10 mouse cellular contexts compared by ENCODE assay signal in the genomic region with DNA sequence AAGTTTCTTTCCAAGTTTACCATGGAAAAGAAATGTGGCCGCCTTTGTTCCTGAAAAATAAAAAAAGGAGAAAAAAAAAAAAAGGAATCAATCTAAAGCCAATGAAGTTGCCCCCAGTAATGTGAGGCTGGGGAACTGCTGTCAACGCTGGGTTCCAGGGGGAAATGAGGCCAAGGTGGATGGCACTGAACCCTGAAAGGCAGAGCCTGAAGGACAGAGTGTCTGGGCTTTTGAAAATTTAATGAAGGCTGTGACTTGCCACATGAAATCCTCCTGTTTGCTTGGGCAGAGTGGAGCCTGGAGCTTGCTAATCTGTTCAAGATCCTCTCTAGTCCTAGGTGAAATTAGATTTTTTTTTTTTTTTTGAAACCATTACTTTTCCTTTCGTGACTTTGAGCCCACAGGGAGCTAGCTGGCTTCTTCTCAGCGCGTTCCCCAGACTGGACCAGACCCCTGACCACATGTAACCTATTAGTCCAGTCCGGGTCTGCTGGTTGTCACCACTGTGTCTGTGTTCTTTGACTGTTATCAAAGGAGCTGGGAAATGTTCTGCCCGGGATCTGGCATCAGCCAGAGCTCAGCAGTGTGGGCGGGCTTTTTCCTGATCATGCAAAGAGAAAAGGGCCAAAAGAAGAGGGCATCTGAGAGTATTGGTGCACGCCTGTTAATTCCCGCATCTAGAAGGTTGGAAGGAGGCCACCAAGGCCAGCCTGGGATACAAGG. TPM values are rescaled to one million over a fixed set of nuclear protein-coding genes. Genes with fewer than 3 reads are reported as not detected.
DNase-seq lines count a peak whose midpoint lies in the region; ATAC-seq and TF ChIP-seq lines count a peak whose summit lies in the region.
"Had no signal": no experiment of that assay in that cellular context is flagged by ENCODE, and none has a peak within 500 bp of the region (broad histone marks: within the 10 kb centered on the region; RNA-seq: fewer than 3 reads in every experiment).

No protein-coding gene starts in this region.

- 54% methylated on average over 10 of the region's 10 CpGs for WGBS in kidney, postnatal 0 days
- WGBS in limb, embryonic 12.5 days, result 24% methylated on average over 10 of the region's 10 CpGs
- WGBS in forebrain, embryonic 16.5 days, result 63% methylated on average over 10 of the region's 10 CpGs

- H3K4me1 ChIP-seq in kidney, postnatal 0 days (replicated peaks; ENCODE audit: insufficient read depth, low read length), result 0 out of 2 replicates have a peak, but pooled peaks cover 6% of the 10 kb centered on the region
- peaks cover 38% of the 10 kb centered on the region for H3K4me1 ChIP-seq in limb, embryonic 12.5 days (replicated peaks)
- H3K4me1 ChIP-seq in forebrain, embryonic 16.5 days (replicated peaks; ENCODE audit: control insufficient read depth, insufficient read depth, low read length), result no peaks in the 10 kb centered on the region

- ATAC-seq in kidney, postnatal 0 days (replicated peaks; ENCODE audit: low FRiP score, low read depth), result no peak
- ATAC-seq in limb, embryonic 12.5 days (ENCODE audit: insufficient number of reproducible peaks, insufficient read depth, low FRiP score, low TSS enrichment, low read depth), result no peak
- no peak for ATAC-seq in forebrain, embryonic 16.5 days
- ATAC-seq: inflammation-experienced regulatory T-cells, adult 6 months had no signal

- H3K36me3 ChIP-seq in kidney, postnatal 0 days (ENCODE audit: insufficient read depth, low read length), result no peaks in the 10 kb centered on the region
- no peaks in the 10 kb centered on the region for H3K36me3 ChIP-seq in limb, embryonic 12.5 days
- no peaks in the 10 kb centered on the region for H3K36me3 ChIP-seq in forebrain, embryonic 16.5 days (ENCODE audit: control insufficient read depth, insufficient read depth)
- H3K36me3 ChIP-seq: stomach, embryonic 15.5 days had no signal

- no peak for DNase-seq in kidney, postnatal 0 days (ENCODE audit: low spot score)
- no peak for DNase-seq in kidney, postnatal 36 days
- DNase-seq in embryo, embryonic 9.5 days (ENCODE audit: extremely low spot score), result peak; percentile 37
- DNase-seq in heart, adult 11 months, result peak; percentile 94
- no peak for DNase-seq in lung, adult 18-20 months
- DNase-seq: cerebellum, postnatal 25 days had no signal

- TF ChIP-seq CTCF in kidney, postnatal 0 days (IDR thresholded peaks at IDR 0.05; ENCODE audit: low read depth), result no peak

- H3K27ac ChIP-seq in kidney, postnatal 0 days, result peak overlapping the region; percentile 2; the same call in 1 of the 2 replicates
- H3K27ac ChIP-seq in limb, embryonic 12.5 days, result peak overlapping the region; percentile 66
- H3K27ac ChIP-seq in forebrain, embryonic 16.5 days (ENCODE audit: low read length), result no peak overlapping the region

- H3K27me3 ChIP-seq in kidney, postnatal 0 days (ENCODE audit: insufficient read depth, low read length), result no peaks in the 10 kb centered on the region
- H3K27me3 ChIP-seq in limb, embryonic 12.5 days, result no peaks in the 10 kb centered on the region
- no peaks in the 10 kb centered on the region for H3K27me3 ChIP-seq in forebrain, embryonic 16.5 days (replicated peaks; ENCODE audit: control insufficient read depth, insufficient read depth, low read length)
- H3K27me3 ChIP-seq: stomach, embryonic 15.5 days had no signal

- no peak overlapping the region for H3K9ac ChIP-seq in kidney, postnatal 0 days (ENCODE audit: low read depth, low read length)
- H3K9ac ChIP-seq in limb, embryonic 12.5 days (replicated peaks), result no peak overlapping the region
- no peak overlapping the region for H3K9ac ChIP-seq in forebrain, embryonic 16.5 days (replicated peaks; ENCODE audit: low read depth, low read length)
- H3K9ac ChIP-seq: stomach, embryonic 15.5 days had no signal

- no peaks in the 10 kb centered on the region for H3K9me3 ChIP-seq in kidney, postnatal 0 days (replicated peaks; ENCODE audit: low read length)
- no peaks in the 10 kb centered on the region for H3K9me3 ChIP-seq in limb, embryonic 12.5 days
- H3K9me3 ChIP-seq in forebrain, embryonic 16.5 days (ENCODE audit: control insufficient read depth, low read length), result no peaks in the 10 kb centered on the region
- H3K9me3 ChIP-seq: stomach, embryonic 15.5 days had no signal

- H3K4me2 ChIP-seq in kidney, postnatal 0 days (ENCODE audit: low read length), result no peak overlapping the region
- no peak overlapping the region for H3K4me2 ChIP-seq in limb, embryonic 12.5 days
- H3K4me2 ChIP-seq in forebrain, embryonic 16.5 days (ENCODE audit: low read length), result no peak overlapping the region
- H3K4me2 ChIP-seq: stomach, embryonic 15.5 days had no signal

- H3K4me3 ChIP-seq in kidney, postnatal 0 days (replicated peaks; ENCODE audit: low read depth, low read length), result no peak overlapping the region
- no peak overlapping the region for H3K4me3 ChIP-seq in limb, embryonic 12.5 days (replicated peaks)
- no peak overlapping the region for H3K4me3 ChIP-seq in forebrain, embryonic 16.5 days (replicated peaks; ENCODE audit: low read length)
- H3K4me3 ChIP-seq: stomach, embryonic 15.5 days had no signal

RNA-seq across cellular contexts. Expression of a gene that starts 4.6 kb away (rescaled TPM):
- polyA plus RNA-seq in kidney, postnatal 0 days (2015; fragmentation: Nextera tagmentation; extraction: Ambion mirVana), result 74.3 and 76.7 TPM in 2 replicates
- 53.2 and 55.5 TPM in 2 replicates for polyA plus RNA-seq in limb, embryonic 12.5 days (2016; fragmentation: Nextera tagmentation; extraction: Ambion mirVana)
- polyA plus RNA-seq in forebrain, embryonic 16.5 days (2015; fragmentation: Nextera tagmentation; extraction: Ambion mirVana), result 48.8 and 51.9 TPM in 2 replicates

Comparison
In these comparisons a context has a peak if more than half of its experiments do, and no peak if none do; other contexts are left out.
1. DNase-seq: peak in embryo, embryonic 9.5 days (single experiment) and heart, adult 11 months (single experiment); none in kidney, postnatal 0 days (single experiment), kidney, postnatal 36 days (0 of 2) and lung, adult 18-20 months (0 of 2).